Mouse (Mus musculus): ENCODE measurements around the gene Vmn2r95. TPM values are rescaled to one million over a fixed set of nuclear protein-coding genes. Genes with fewer than 3 reads are reported as not detected.
"Not testable (repeated sequence)": the region's sequence is repeated elsewhere in the genome, so short reads cannot be mapped to it uniquely, and the experiment has no call there.

Gene Vmn2r95
- total RNA-seq (2021): not detected

DNA sequence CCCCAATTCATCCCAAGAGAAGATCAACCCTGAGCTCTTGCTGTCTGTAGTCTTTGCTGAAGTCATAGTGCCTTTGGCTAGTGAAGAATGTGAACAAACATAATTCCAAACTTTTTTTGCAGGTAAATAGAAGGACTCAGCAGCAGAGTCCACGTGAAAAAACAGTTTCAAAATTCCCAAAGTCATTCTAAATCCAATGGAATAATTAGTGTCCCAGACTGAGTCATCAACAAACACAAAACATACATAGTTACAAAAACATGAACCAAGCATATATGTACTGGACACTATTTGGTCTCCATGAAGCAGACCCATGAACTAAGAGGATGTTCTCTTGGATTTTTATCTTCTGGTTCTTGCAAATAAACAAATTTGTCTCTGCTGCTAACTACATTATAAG lies at the start of gene Vmn2r95:
Vmn2r95 (plus strand) TSS at position 301 of the 400 bp plus-strand sequence.
- intact Hi-C loops (cut with DNase I): no loop called here

DNA sequence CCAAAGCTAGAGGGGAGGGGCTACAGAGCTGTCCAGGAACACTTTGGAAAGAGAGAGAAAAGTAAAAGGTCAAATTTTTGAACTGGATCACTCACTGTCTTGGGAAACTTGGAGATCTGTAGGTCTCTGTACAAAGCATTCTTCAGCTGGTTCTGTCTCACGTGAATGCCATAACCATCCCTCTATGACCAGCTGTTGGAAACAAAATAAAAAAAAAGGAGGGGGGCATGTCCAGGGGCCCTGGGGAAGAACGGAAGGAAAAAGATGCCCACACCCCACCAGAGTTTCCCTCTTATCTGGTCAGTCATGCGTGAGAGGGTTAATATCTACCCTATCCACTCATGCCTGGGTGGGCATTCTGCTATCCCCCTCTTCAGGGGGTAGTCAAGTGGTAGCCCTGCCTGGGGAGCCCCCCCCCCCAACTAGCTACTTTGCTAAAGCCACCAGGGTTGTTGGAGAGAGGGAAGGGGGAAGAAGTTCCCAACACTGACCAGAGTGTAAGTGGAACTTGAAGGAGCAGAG lies 31.8 kb downstream of the Vmn2r95 start:
- intact Hi-C loops (cut with DNase I): no loop called here
- DNase-seq (ENCODE audit: low spot score): no peak

More for the DNA sequence above, at the start of gene Vmn2r95:
- DNase-seq (ENCODE audit: low spot score): no peak

DNA sequence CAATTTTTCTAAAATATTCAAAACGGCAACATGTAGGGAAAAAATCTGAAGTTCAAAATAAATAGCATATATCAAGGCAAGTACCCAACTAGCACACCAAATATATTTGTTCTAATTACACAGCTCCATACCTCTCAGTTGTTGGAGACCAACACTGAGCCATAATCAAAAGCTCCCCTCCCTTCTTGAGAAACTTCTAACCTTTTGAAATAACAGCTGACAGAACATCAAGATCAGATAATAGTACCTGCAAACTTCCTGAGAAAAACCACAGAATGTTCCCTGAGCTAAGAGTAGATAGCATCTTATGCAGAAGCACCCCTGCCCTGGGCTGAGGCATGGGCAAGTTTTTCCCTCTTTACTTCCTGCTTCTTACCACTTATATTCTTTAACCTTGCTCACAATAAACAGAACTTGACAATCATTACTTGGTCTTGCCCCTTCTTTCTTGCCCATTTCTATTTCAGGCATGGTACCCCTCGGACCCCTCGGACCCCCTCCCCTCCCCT lies 34.3 kb downstream of the Vmn2r95 start:
- intact Hi-C loops (cut with DNase I); DNase-seq (ENCODE audit: low spot score): not testable (repeated sequence)

DNA sequence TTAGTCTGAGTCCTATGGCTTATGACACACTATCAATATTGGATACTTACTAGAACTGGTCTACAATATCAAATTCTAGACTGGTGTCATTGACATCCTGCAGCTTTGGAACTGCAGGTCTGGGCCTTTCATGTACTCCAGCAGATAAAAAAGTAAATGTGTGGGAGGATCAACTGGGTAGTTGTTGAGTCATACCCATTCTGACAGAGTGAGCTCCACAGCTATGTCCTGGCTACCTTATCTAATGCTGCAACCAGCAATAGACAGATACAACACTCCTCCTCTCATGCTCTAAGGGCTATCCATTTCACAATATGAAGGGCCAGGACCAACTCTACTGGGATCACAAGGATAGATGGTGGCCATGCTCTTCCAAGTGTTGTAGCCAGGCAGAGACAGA lies 38.8 kb downstream of the Vmn2r95 start:
- no peak for DNase-seq (ENCODE audit: low spot score)
- intact Hi-C loops (cut with DNase I): no loop called here

- intact Hi-C loops (cut with DNase I): no loop called here
- DNase-seq (ENCODE audit: low spot score): no peak
Measured at GRCm38 (mm10) chr17:18479885-18480284, 56.0 kb downstream of the Vmn2r95 start.

Other genes with a start within 250 kb of the Vmn2r95 start
- not detected for gene Vmn2r94, start 146.3 kb upstream of the Vmn2r95 start, total RNA-seq (2021)
- not detected for gene Vmn2r93, start 126.0 kb upstream of the Vmn2r95 start, total RNA-seq (2021)
- not detected for gene Vmn2r96, start 149.1 kb downstream of the Vmn2r95 start, total RNA-seq (2021)

Data from heart, postnatal 25 days (tissue).